Mouse (Mus musculus) kidney, adult 2 months (tissue): ENCODE data around the gene Nup62. TPM values are rescaled to one million over a fixed set of nuclear protein-coding genes. Genes with fewer than 3 reads are reported as not detected.
A peak's percentile ranks its signal among the peaks of the same experiment; 100 is the strongest.

Experiments used
- DNase-seq: peaks from one replicate; pipeline ENCODE4 v3.0.0; 2021
- H3K27ac ChIP-seq: fragments of 200-500 bp; 2 replicates; pipeline ENCODE4 v1.5.1; 2012; ENCODE audit warnings: low read depth, low read length, control low read depth, inconsistent platforms; ENCODE audit not compliant: insufficient read depth
- H3K27me3 ChIP-seq: fragments of 200-500 bp; replicated peaks from 2 replicates; pipeline ENCODE4 v1.6.1; 2012; ENCODE audit warnings: mild to moderate bottlenecking, moderate library complexity, low read length, inconsistent platforms; ENCODE audit not compliant: control insufficient read depth, insufficient read depth
- H3K36me3 ChIP-seq: fragments of 200-500 bp; 2 replicates; pipeline ENCODE4 v1.6.1; 2012; ENCODE audit warnings: mild to moderate bottlenecking, moderate library complexity, low read length, inconsistent platforms; ENCODE audit not compliant: control insufficient read depth, insufficient read depth
- H3K4me1 ChIP-seq: fragments of 200-500 bp; 2 replicates; pipeline ENCODE4 v1.6.1; 2011; ENCODE audit warnings: low read length; ENCODE audit not compliant: control insufficient read depth, insufficient read depth
- H3K4me3 ChIP-seq: fragments of 200-500 bp; 2 replicates; pipeline ENCODE4 v1.5.1; 2011; ENCODE audit warnings: mild to moderate bottlenecking, low read depth, low read length, control low read depth; ENCODE audit not compliant: insufficient read depth
- CTCF ChIP-seq: fragments of 200-500 bp; conservative IDR thresholded peaks from 2 replicates; pipeline ENCODE4 v1.5.1; 2011; ENCODE audit warnings: low read depth, mild to moderate bottlenecking, control low read depth, low read length, moderate library complexity, mixed read lengths; ENCODE audit not compliant: insufficient read depth, insufficient read length
- POLR2A ChIP-seq: fragments of 200-500 bp; IDR thresholded peaks from one replicate; pipeline ENCODE4 v1.6.1; 2011; ENCODE audit warnings: low read depth, low read length, control low read depth
- WGBS: fragments of 180-500 bp; shearing (Covaris S2); methylation state at CpG from one replicate; pipeline ENCODE4 v1.1.7; 2018; 5-methylcytosine and 5-hydroxymethylcytosine counted together
- polyA plus RNA-seq: library from polyadenylated mRNA; depleted of rRNA; stranded (reverse); fragments of >200 nt; gene quantifications from 2 replicates; pipeline ENCODE4 v1.2.3, GENCODE M21; 2012

The Nup62 gene
- polyA plus RNA-seq, 1 experiment, result 35.9 TPM

GRCm38 (mm10) chr7:44853065-44853464, 37.2 kb downstream of the Nup62 start:
- Histone ChIP-seq H3K36me3 (no peaks in the 10 kb centered on the region), H3K4me1 (peaks cover 24% of the 10 kb centered on the region), H3K27ac (no peak overlapping the region), H3K4me3 (no peak overlapping the region), H3K27me3 (no peaks in the 10 kb centered on the region)
- WGBS, result 99% methylated on average over 2 of the region's 2 CpGs
- no peak for TF ChIP-seq CTCF
- TF ChIP-seq POLR2A, result no peak
- no peak for DNase-seq

DNA sequence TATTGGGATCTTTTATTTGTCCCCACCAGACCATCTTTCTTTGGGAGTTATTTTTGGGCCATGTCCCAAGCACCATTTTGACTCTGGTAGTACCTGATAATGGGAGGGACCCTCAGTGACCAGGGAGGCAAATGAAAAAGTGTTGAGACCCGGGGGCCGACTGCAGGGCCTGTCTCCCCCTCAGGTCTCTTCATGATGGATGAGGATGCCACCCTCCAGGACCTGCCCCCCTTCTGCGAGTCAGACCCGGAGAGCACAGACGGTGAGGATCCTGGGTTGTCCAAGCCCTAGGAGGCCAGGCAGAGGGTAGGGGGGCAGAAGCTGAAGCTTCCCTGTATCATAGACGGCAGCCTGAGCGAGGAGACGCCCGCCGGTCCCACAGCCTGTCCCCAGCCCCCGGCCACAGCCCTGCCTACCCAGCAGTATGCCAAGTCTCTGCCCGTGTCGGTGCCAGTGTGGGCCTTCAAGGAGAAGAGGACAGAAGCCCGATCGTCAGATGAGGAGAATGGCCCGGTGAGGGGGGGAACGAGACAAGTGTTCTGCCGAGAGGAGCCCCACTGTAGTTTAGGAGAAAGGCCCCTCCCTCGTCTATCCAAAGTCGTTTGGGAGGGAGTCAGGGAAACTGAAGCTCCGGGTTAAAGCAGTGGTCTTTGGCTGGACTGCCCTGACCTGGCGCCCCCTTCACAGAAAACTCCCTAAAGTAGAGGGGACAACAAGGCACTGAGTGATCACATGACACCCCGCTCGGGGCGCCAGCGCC, 37.9 kb downstream of the Nup62 start:
- peaks cover 22% of the 10 kb centered on the region for H3K4me1 ChIP-seq
- no peaks in the 10 kb centered on the region for H3K27me3 ChIP-seq
- 10% methylated on average over 26 of the region's 26 CpGs for WGBS
- H3K4me3 ChIP-seq, result peak overlapping the region; percentile 84
- peak overlapping the region; percentile 99 for H3K27ac ChIP-seq
- H3K36me3 ChIP-seq, result no peaks in the 10 kb centered on the region
- no peak for TF ChIP-seq POLR2A
- no peak for TF ChIP-seq CTCF
- no peak for DNase-seq

DNA sequence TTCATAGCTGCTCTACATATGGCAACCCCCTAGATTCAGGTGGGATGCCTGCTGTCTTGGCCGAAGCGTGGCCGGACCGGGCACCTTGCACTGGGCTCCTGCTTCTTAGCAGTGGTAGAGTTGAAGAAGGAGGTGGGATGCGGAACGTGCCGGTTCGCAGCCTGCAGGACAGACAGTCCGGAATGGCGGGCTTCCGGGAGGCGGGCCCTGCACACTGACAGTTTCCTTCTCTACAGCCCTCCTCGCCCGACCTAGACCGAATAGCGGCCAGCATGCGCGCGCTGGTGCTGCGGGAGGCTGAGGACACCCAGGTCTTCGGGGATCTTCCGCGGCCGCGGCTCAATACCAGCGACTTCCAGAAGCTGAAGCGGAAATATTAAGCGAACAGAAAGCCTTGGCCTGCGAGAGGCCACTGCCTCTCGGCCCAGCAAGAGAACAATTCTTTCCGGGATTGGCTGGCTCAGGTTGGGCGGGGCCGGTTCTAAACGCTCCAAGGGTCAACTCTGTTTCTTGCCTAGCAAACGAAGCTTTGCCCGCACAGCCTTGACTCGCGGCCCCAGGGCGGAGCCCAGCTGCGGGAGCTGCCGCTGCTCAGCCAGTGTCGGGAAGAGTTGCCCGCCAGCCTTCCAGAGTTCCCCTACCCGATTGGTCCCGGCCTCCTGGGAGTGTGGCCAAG, 38.6 kb downstream of the Nup62 start:
- Histone ChIP-seq H3K4me3 (peak overlapping the region; percentile 84), H3K27ac (peak overlapping the region; percentile 99), H3K4me1 (peaks cover 22% of the 10 kb centered on the region), H3K36me3 (no peaks in the 10 kb centered on the region), H3K27me3 (no peaks in the 10 kb centered on the region)
- TF ChIP-seq POLR2A (peak; percentile 27), CTCF (no peak)
- whole genome bisulfite sequencing, result under 1% methylated on average over 45 of the region's 45 CpGs
- peak; percentile 97 for DNase-seq

DNA sequence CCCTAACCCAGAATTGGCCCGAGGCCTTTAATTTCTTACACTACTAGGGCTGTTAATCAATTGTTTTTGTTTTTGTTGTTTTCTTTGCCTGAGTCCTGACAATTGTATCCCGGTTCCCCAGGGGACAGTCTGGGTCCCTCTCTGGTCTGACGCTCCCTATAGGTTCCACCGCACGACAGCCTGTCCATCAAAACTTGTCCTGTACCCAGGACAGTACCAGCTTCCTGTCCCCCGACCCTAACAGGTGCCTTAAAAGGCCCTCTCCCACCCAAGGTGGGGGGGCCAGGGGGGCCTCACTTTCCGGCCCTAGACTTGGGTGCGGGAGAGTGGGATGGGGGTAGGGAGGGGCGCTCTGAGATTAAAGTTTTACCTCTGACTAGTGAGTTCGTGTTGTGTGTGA, 39.1 kb downstream of the Nup62 start:
- TF ChIP-seq CTCF (no peak), POLR2A (no peak)
- no peaks in the 10 kb centered on the region for H3K27me3 ChIP-seq
- WGBS, result 18% methylated on average over 10 of the region's 10 CpGs
- peaks cover 22% of the 10 kb centered on the region for H3K4me1 ChIP-seq
- H3K4me3 ChIP-seq, result peak overlapping the region; percentile 84
- no peaks in the 10 kb centered on the region for H3K36me3 ChIP-seq
- H3K27ac ChIP-seq, result peak overlapping the region; percentile 99
- DNase-seq, result no peak

- TF ChIP-seq CTCF (no peak), POLR2A (no peak)
- Histone ChIP-seq H3K36me3 (no peaks in the 10 kb centered on the region), H3K4me1 (peaks cover 13% of the 10 kb centered on the region), H3K4me3 (peak overlapping the region; percentile 77), H3K27ac (no peak overlapping the region), H3K27me3 (no peaks in the 10 kb centered on the region)
- 58% methylated on average over 9 of the region's 9 CpGs for WGBS
- no peak for DNase-seq
Observed at GRCm38 (mm10) chr7:44856265-44856916, 40.5 kb downstream of the Nup62 start.

DNA sequence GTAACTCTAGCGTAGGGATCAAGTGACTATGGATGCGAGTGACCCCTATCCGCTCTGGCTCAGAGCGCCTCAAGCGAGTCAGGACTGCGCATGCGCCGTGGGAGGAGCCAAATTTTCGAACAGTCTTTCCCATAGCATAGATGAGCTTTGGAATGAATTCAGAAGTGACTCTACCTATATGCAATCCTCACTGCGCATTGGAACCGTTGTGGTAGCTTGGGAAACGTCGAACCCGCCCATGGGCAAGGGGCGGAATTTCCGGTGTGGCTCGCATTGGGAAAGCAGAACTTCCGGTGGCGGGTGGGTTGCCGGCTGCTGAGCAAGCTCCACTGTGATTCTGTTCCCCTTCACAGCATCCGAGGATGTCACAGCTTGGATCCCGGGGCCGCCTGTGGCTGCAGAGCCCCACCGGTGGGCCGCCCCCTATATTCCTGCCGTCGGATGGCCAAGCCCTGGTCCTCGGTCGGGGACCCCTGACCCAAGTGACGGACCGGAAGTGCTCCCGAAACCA, 41.2 kb downstream of the Nup62 start, which contains the start of gene Pnkp:
Pnkp (plus strand) TSS at position 98 of the 511 bp plus-strand sequence.
- no peaks in the 10 kb centered on the region for H3K27me3 ChIP-seq
- DNase-seq, result peak; percentile 90
- H3K36me3 ChIP-seq, result no peaks in the 10 kb centered on the region
- under 1% methylated on average over 32 of the region's 32 CpGs for WGBS
- peak within 1 kb of the TSS; percentile 62 for H3K27ac ChIP-seq
- TF ChIP-seq POLR2A (no peak), CTCF (no peak)
- peaks cover 13% of the 10 kb centered on the region; the same call in 1 of the 2 replicates for H3K4me1 ChIP-seq
- peak within 1 kb of the TSS; percentile 77 for H3K4me3 ChIP-seq
